Mouse (Mus musculus) heart, postnatal 10 days (tissue): ENCODE results near the gene Taf4. TPM values are rescaled to one million over a fixed set of nuclear protein-coding genes. Genes with fewer than 3 reads are reported as not detected.

Experiments
- DNase-seq, 2 experiments: peaks; one replicate each; pipeline ENCODE4 v3.0.0; 2021
- intact Hi-C: fragments of 180-260 bp; cut with DNase I; formaldehyde crosslinking; loops from one replicate; pipeline ENCODE4 v1.15.1; 2025
- total RNA-seq, 2 experiments: library from RNA; stranded (reverse); gene quantifications; 2 replicates each; pipeline ENCODE4 v1.2.3; 2021

Taf4 gene
- total RNA-seq, 2 experiments from 2014 or later = 22.1 to 24.3 TPM

DNA sequence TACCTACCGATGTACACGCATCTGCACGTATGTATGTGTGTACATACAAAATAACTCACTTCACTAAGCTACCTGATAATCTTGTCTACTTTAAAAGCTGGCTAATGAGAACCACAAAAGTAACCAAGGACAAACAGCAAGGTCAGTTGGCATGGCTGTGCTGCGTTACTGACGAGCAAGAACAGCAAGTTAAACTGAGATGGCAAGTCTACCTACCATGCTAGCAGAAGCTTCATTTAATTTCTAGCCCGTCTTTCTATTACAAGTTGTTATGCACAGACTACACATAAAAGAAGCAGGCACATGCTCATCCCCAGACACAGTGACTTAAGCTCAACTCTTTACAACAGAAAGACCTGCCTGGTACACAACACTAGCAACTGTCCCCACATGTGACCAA is 29.9 kb downstream of the Taf4 start:
- no peak for DNase-seq
- intact Hi-C loops = loop anchor here (10.0 kb wide), 1 partner anchor 308 kb away; the partner anchor contains the start of gene Rps21

GRCm38 (mm10) chr2:179945051-179945450 is 31.4 kb downstream of the Taf4 start:
- no peak for DNase-seq
- intact Hi-C loops = loop anchor here (10.0 kb wide), 1 partner anchor 310 kb away; the partner anchor contains the start of gene Rps21

- intact Hi-C loops = loop anchor here (10.0 kb wide), 1 partner anchor 313 kb away; the partner anchor contains the start of gene Rps21
- no peak for DNase-seq
Observed at GRCm38 (mm10) chr2:179941696-179942095, 34.8 kb downstream of the Taf4 start.

GRCm38 (mm10) chr2:179937091-179937490 is 39.4 kb downstream of the Taf4 start:
- no peak for DNase-seq
- intact Hi-C loops = no loop called here

DNA sequence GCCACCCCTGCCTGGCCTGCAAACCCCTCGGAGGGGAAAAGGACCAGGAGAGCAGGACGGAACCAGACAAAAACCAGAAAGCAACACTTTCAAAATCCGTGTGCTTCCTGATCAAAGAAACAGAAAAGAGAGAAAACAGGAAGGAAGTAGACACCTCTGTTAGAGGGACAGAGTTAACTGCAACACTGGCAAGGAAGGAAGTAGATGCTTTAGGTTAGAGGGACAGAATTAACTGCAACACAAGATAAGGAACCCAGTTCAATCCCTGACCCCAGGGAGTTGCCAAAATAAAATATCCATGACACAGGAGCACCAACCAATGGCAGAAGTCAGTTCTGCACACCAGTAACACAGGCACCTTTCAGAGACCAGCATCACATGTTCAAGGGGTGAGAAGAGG is 42.3 kb downstream of the Taf4 start:
- no peak for DNase-seq
- intact Hi-C loops = loop anchor here (5.0 kb wide), 1 partner anchor 38 kb away; no protein-coding TSS in a partner anchor

- intact Hi-C loops = loop anchor here (5.0 kb wide), 1 partner anchor 41 kb away; no protein-coding TSS in a partner anchor
- no peak for DNase-seq
Observed at GRCm38 (mm10) chr2:179931741-179932140, 44.7 kb downstream of the Taf4 start.

- intact Hi-C loops = no loop called here
- DNase-seq = no peak
Observed at GRCm38 (mm10) chr2:179929166-179929565, 47.3 kb downstream of the Taf4 start.

GRCm38 (mm10) chr2:179924038-179924437 is 52.4 kb downstream of the Taf4 start:
- intact Hi-C loops = no loop called here
- no peak for DNase-seq

DNA sequence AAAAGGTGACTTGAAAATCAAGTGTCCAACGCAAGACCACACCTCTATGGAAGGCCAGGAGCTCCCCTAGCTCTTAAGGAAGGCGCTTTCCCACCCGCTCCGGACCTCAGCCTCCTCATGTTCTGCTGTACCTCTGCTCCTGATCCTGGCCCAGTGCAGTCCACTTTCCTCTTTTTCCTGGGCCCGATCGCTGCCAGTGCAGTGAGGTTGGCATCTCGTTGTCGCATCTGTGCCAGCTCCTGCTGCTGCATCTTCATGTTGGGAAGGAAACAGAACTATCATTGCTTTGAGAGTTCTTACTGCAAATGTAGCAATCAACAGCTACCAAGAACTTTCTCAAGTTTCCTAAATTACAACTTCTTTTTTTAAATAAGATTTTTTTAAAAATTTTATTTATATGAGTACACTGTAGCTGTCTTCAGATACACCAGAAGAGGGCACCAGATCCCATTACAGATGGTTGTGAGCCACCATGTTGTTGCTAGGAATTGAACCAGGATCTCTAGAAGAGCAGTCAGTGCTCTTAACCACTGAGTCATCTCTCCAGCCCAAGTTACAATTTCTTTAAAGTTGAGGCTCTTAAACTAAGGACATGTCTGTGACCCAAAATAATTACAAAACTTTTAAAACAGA is 55.3 kb downstream of the Taf4 start:
- intact Hi-C loops = no loop called here

DNA sequence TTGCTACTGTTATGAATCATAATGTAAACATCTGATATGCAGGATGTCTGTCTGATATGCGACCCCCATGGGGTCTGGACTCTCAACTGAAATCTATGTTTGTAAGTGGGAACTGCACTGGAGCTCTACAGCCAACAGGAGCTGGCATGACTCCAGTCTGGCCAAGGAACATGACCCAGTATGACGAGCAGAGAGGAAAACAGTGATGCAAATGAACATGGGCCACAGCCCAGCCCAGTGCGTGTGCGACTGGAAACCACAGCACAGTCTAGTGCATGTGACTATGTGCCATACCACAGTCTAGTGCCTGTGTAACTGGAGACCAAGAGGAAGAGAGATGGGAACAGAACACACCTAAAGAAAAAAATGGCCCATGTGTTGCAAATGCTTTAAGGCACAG is 56.4 kb downstream of the Taf4 start:
- intact Hi-C loops = no loop called here
- peak in 1 of 2 experiments; percentile 26 for DNase-seq

More for the DNA sequence above, 55.3 kb downstream of the Taf4 start:
- DNase-seq = no peak

DNA sequence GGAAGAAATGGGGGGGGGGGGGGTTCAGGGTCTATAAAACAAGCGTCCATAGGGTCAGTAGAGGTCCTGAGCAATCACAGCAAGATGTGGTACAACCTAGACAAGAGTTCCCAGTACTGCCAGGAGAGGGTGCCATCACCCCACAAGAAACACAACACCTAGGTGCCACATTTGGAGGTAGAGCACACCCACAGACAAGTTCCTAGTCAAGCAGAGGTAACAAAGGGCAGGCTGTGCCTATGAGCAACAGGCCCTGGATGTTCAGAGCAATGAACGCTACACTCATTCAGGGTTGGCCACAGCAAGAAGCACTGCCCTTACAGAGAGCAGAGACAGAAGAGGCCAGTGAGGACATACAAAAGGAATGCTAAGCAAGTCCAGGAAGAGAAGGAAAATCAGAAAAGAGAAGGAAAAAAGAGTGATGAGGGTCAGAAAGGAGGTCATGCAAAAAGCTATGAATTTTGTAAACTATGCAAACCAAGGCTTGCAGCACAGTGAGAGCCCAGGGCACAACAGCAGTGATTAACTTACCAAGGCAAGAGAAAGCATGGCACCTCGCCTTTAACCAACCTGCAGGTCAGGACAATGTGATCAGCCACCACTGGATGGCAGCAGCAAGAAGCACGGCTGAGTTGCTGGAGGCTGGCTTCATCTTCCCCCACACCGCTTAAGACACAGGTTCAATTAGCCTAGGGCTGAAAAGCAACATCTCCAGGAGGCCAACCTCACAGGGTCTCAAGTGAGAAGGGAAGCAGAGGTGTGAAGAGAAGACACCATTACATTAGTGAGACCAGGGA is 59.4 kb downstream of the Taf4 start:
- peak; percentile 78 to 83 for DNase-seq
- intact Hi-C loops = loop anchor here (1.0 to 10.0 kb wide), 4 partner anchors 58 to 338 kb away; partner anchors contain the start of gene Rps21

GRCm38 (mm10) chr2:179914246-179914645 is 62.2 kb downstream of the Taf4 start:
- intact Hi-C loops = loop anchor here (10.0 kb wide), 1 partner anchor 341 kb away; the partner anchor contains the start of gene Rps21
- DNase-seq = peak in 1 of 2 experiments; percentile 11

GRCm38 (mm10) chr2:179913349-179913748 is 63.1 kb downstream of the Taf4 start:
- intact Hi-C loops = loop anchor here (10.0 kb wide), 1 partner anchor 341 kb away; the partner anchor contains the start of gene Rps21
- DNase-seq = no peak

DNA sequence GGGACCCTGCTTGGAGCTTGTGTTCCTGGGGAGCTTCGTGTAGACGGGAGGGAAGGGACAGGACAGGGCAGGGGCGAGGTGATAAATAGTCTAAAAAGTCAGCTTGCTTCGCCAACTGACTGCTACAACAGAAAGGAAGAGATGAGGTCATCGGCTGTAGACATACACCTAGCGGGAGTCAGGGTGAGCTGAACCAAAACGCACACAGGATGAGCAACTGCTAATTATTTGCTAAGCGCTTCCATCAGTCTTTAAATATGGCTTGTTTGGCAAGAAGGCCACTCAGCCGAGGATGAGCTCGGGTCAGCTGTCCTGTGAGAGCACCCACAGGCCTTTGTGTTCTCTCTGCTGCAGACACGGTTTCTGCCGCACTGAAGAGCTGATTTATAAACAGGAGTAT is 63.5 kb downstream of the Taf4 start:
- DNase-seq = no peak
- intact Hi-C loops = loop anchor here (10.0 kb wide), 1 partner anchor 342 kb away; the partner anchor contains the start of gene Rps21

- intact Hi-C loops = no loop called here
- DNase-seq = peak in 1 of 2 experiments; percentile 14
Observed at GRCm38 (mm10) chr2:179896949-179897348, 79.5 kb downstream of the Taf4 start.

DNA sequence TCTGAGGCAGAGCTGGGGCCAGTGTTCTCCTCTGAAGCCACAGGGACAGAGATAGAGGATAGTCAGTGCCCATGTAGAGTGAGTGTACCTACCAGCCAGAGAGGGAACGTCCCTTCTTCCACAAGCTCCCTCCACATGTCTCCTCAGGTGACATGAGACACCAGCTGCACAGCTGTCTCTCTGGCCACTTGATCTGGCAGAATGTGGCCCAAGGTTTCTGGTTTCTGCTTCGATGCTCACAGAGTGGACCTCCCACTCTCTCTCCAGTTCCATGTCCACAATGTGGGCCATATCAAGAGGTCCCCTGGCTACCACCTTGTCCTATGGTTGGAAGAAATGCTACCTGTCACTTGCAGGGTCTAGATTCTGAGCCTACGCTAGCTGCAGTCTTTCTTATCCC is 85.4 kb downstream of the Taf4 start:
- intact Hi-C loops = no loop called here
- no peak for DNase-seq

DNA sequence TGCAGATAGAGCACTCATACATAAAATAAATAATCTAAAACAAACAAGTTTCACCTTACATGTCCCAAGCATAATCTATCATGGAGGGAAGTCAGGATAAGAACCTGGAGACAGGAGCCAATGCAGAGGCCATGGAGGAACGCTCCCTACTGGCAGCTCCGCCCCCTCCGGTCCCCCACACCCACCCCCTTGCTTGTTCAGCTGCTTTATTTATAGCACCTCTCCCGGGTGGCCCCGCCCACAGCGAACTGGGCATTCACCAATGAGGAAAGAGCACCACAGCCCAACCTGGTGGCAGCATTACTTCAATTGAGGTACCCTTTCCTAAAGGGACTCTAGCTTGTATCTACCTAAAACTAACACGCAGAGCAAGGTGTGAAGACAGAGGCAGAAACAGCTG is 91.9 kb downstream of the Taf4 start:
- intact Hi-C loops = no loop called here
- DNase-seq = peak in 1 of 2 experiments; percentile 6

DNA sequence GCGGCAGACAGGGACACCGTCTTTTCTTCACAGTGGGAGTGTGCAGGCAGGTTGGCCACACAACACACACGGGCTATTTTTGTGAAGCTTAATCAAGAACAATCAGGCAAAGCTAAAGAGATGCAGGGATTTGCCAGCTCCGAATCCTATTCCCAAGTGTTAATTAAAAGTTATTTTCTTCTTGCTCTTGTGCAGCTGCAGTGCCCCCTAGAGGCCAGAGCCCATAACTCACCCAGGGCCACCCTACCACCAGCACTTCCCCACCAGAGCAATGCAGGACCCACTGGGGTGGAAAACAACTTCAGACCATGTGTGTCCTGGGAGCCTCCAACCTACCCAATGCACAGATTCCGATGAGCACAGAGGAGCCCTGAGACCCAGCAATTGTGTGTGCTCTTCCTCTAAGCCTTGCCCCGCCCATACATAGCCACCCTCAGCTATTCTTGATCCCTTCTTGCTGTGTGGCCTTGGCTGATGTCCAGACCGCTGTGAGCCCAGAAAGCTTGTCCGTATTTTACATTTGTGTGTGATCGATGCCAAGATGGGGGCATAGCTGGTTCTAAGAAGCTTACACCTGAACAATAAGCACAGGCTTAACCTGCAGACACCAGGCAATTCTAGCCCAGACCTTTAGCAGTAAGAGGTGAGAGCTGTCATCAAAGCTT is 98.8 kb downstream of the Taf4 start:
- intact Hi-C loops = loop anchor here (5.0 to 10.0 kb wide), 5 partner anchors 303 to 1120 kb away; partner anchors contain the start of gene Cdh4

GRCm38 (mm10) chr2:179875147-179875546 is 101.3 kb downstream of the Taf4 start:
- intact Hi-C loops = loop anchor here (1.0 to 10.0 kb wide), 6 partner anchors 45 to 1118 kb away; partner anchors contain the start of gene Cdh4
- peak; percentile 59 to 84 for DNase-seq

More for the DNA sequence above, 98.8 kb downstream of the Taf4 start:
- peak; percentile 14 to 60 for DNase-seq

DNA sequence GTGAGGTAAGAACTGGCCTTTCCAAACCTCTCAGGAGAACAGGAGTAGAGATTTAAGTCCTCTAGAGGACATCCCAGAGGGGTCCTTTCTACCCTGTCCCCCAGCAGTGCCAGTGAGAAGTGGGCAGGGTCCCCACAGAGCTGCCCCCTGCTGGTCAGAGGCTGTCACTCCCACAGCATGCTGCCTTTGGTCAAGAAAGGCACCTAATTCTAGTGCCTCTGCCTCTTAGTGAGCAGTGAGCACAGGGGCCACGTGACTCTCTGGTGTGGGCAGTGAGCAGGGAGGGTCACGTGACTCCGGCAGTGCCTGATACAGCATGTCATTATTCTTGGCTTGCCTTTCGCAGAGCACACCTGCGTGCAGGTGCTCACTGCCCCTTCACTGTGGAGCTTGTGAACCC is 103.1 kb downstream of the Taf4 start:
- intact Hi-C loops = loop anchor here (2.0 to 10.0 kb wide), 5 partner anchors 193 to 1301 kb away; partner anchors contain the start of gene Cdh4
- no peak for DNase-seq
